8 mouse cellular contexts compared by ENCODE assay signal in genomic region chr14:74731221-74732078, GRCm38 (mm10). TPM values are rescaled to one million over a fixed set of nuclear protein-coding genes. Genes with fewer than 3 reads are reported as not detected.
DNase-seq lines count a peak whose midpoint lies in the region; ATAC-seq lines count a peak whose summit lies in the region.

No protein-coding gene starts in this region.

- H3K9ac ChIP-seq in heart, embryonic 12.5 days, result peak overlapping the region; percentile 44; the same call in 1 of the 2 replicates
- no peak overlapping the region for H3K9ac ChIP-seq in embryonic facial prominence, embryonic 12.5 days
- H3K9ac ChIP-seq in midbrain, embryonic 14.5 days (replicated peaks; ENCODE audit: low read length), result peak overlapping the region; percentile 72

- no peaks in the 10 kb centered on the region for H3K9me3 ChIP-seq in heart, embryonic 12.5 days (replicated peaks)
- H3K9me3 ChIP-seq in embryonic facial prominence, embryonic 12.5 days, result no peaks in the 10 kb centered on the region
- H3K9me3 ChIP-seq in midbrain, embryonic 14.5 days (ENCODE audit: control insufficient read depth, low read length), result no peaks in the 10 kb centered on the region

- peak overlapping the region; percentile 63 for H3K4me2 ChIP-seq in heart, embryonic 12.5 days
- H3K4me2 ChIP-seq in embryonic facial prominence, embryonic 12.5 days (replicated peaks), result peak overlapping the region; percentile 49
- peak overlapping the region; percentile 81 for H3K4me2 ChIP-seq in midbrain, embryonic 14.5 days (ENCODE audit: low read length)

- ATAC-seq in heart, embryonic 12.5 days (ENCODE audit: insufficient number of reproducible peaks, low FRiP score), result no peak
- ATAC-seq in embryonic facial prominence, embryonic 12.5 days (ENCODE audit: insufficient number of reproducible peaks, insufficient read depth, low FRiP score, low TSS enrichment), result peak; percentile 62; the same call in 1 of the 2 replicates
- no peak; the same call in 1 of the 2 replicates for ATAC-seq in midbrain, embryonic 14.5 days (ENCODE audit: low FRiP score, low TSS enrichment)
- no peak for ATAC-seq in activated CD4-positive, CD25-positive, alpha-beta regulatory T cell, adult 4 months

- no peaks in the 10 kb centered on the region for H3K27me3 ChIP-seq in heart, embryonic 12.5 days (replicated peaks)
- H3K27me3 ChIP-seq in embryonic facial prominence, embryonic 12.5 days, result no peaks in the 10 kb centered on the region
- H3K27me3 ChIP-seq in midbrain, embryonic 14.5 days (ENCODE audit: control insufficient read depth, insufficient read depth, low read length), result no peaks in the 10 kb centered on the region

- H3K4me3 ChIP-seq in heart, embryonic 12.5 days, result peak overlapping the region; percentile 79
- H3K4me3 ChIP-seq in embryonic facial prominence, embryonic 12.5 days, result peak overlapping the region; percentile 62
- peak overlapping the region; percentile 75 for H3K4me3 ChIP-seq in midbrain, embryonic 14.5 days (replicated peaks; ENCODE audit: low read depth, low read length)

- no peak for DNase-seq in heart, postnatal 10 days
- DNase-seq in kidney, adult 8-10 months, result peak; percentile 66 to 83
- no peak for DNase-seq in midbrain, embryonic 14.5 days
- DNase-seq in spleen, postnatal 14 days (ENCODE audit: low spot score in 2 of 2), result no peak
- DNase-seq in thymus, postnatal 14 days, result no peak

- 32% methylated on average over 9 of the region's 9 CpGs for WGBS in heart, embryonic 12.5 days
- WGBS in embryonic facial prominence, embryonic 12.5 days, result 30% methylated on average over 9 of the region's 9 CpGs
- WGBS in midbrain, embryonic 14.5 days, result 31% methylated on average over 9 of the region's 9 CpGs

- intact Hi-C loops in heart, postnatal 10 days (cut with DNase I), result no loop called here

- peaks cover 15% of the 10 kb centered on the region for H3K4me1 ChIP-seq in heart, embryonic 12.5 days (replicated peaks)
- peaks cover 11% of the 10 kb centered on the region; the same call in 1 of the 2 replicates for H3K4me1 ChIP-seq in embryonic facial prominence, embryonic 12.5 days
- H3K4me1 ChIP-seq in midbrain, embryonic 14.5 days (ENCODE audit: control insufficient read depth, insufficient read depth, low read length), result peaks cover 7% of the 10 kb centered on the region

- H3K36me3 ChIP-seq in heart, embryonic 12.5 days, result 0 out of 2 replicates have a peak, but pooled peaks cover 6% of the 10 kb centered on the region
- peaks cover 8% of the 10 kb centered on the region; the same call in 1 of the 2 replicates for H3K36me3 ChIP-seq in embryonic facial prominence, embryonic 12.5 days
- H3K36me3 ChIP-seq in midbrain, embryonic 14.5 days (ENCODE audit: control insufficient read depth, insufficient read depth, low read length), result peaks cover 6% of the 10 kb centered on the region

- no peak overlapping the region for H3K27ac ChIP-seq in heart, embryonic 12.5 days (ENCODE audit: poor library complexity, severe bottlenecking)
- H3K27ac ChIP-seq in embryonic facial prominence, embryonic 12.5 days, result no peak overlapping the region
- no peak overlapping the region for H3K27ac ChIP-seq in midbrain, embryonic 14.5 days (replicated peaks; ENCODE audit: low read depth, low read length)

RNA-seq across cellular contexts. Expression of gene Esd, which starts 0.6 kb away (rescaled TPM):
- polyA plus RNA-seq in heart, embryonic 12.5 days (2016; fragmentation: Nextera tagmentation; extraction: Ambion mirVana), result 275 and 278 TPM in 2 replicates
- 100 to 1,000 TPM; 139 to 150 TPM for total RNA-seq in heart, postnatal 10 days (2021)
- polyA plus RNA-seq in embryonic facial prominence, embryonic 12.5 days (2016; fragmentation: Nextera tagmentation; extraction: Ambion mirVana), result 353 and 357 TPM in 2 replicates
- polyA plus RNA-seq in midbrain, embryonic 14.5 days (2014; fragmentation: Nextera tagmentation; extraction: Ambion mirVana), result 234 and 245 TPM in 2 replicates
- 100 to 1,000 TPM; 245 to 267 TPM for polyA plus RNA-seq in activated CD4-positive, CD25-positive, alpha-beta regulatory T cell, adult 4 months (2017; shearing (Covaris generic))

Comparison
In these comparisons a context has a peak if more than half of its experiments do, and no peak if none do; other contexts are left out.
1. DNase-seq: peak in kidney, adult 8-10 months (2 of 2); none in heart, postnatal 10 days (0 of 2), midbrain, embryonic 14.5 days (single experiment), spleen, postnatal 14 days (0 of 2) and thymus, postnatal 14 days (single experiment).
2. Peak in every context shown above with its lines, with median percentiles within 50 percentile points of each other: H3K4me2 ChIP-seq and H3K4me3 ChIP-seq.